Mouse (Mus musculus): Measurements from ENCODE around the gene Tpbg. TPM values are rescaled to one million over a fixed set of nuclear protein-coding genes. Genes with fewer than 3 reads are reported as not detected.

Gene Tpbg
- polyA plus RNA-seq, 1 experiment = not detected

DNA sequence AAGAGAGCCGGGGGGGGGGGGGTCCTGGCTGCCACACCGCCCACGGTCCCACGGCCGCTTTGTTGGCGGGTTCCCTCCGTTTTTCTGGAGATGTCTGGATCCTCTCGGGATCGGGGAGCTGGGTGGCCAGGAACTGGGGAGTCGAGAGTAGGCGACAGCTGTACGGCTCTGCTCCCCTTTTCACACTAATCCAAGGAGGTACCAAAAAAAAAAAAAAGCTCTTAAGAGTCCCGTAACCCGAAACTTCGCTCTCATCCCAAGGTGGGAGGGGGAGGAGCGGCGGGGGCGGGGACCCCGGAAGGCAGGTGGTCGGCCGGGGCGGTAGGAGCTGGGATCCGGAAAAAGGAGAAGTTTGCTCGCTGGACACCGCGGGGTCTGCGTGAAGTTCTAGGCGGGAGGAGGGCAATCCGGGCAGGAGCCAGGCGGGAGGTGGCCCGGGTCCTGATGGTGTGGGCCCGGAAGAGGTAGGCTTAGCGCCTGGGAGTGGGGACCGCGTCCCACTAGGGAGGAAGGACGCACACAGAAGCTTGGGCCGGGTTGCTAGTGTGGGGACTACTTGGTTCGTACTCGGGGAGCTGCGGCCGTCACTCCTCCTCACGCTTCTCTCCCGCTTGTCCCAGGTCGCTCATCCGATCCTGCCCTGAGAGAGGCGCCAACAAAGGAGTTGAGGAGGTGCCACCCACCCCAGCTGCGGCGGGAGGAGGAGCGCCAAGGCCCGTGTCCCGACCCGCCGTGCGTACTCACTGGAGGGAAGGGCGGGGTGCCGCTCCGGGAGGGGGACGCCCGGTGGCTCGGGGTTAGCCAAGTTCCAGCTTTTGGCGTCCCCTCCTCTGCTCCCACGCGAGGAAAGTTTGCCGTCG, 1.1 kb downstream of the Tpbg start:
- Histone ChIP-seq H3K4me1 (ENCODE audit: control insufficient read depth, insufficient read depth, low read length) (peaks cover 20% of the 10 kb centered on the region), H3K4me3 (ENCODE audit: insufficient read depth, low read depth, low read length) (peak overlapping the region; percentile 49), H3K27ac (ENCODE audit: insufficient read depth, low read depth, low read length) (no peak overlapping the region)
- 1% methylated on average over 65 of the region's 65 CpGs for WGBS
- no peak for TF ChIP-seq POLR2A (IDR thresholded peaks at IDR 0.05; ENCODE audit: insufficient read depth, low read depth, low read length)
- TF ChIP-seq CTCF (IDR thresholded peaks at IDR 0.05; ENCODE audit: insufficient read depth, low read depth, low read length) = no peak

DNA sequence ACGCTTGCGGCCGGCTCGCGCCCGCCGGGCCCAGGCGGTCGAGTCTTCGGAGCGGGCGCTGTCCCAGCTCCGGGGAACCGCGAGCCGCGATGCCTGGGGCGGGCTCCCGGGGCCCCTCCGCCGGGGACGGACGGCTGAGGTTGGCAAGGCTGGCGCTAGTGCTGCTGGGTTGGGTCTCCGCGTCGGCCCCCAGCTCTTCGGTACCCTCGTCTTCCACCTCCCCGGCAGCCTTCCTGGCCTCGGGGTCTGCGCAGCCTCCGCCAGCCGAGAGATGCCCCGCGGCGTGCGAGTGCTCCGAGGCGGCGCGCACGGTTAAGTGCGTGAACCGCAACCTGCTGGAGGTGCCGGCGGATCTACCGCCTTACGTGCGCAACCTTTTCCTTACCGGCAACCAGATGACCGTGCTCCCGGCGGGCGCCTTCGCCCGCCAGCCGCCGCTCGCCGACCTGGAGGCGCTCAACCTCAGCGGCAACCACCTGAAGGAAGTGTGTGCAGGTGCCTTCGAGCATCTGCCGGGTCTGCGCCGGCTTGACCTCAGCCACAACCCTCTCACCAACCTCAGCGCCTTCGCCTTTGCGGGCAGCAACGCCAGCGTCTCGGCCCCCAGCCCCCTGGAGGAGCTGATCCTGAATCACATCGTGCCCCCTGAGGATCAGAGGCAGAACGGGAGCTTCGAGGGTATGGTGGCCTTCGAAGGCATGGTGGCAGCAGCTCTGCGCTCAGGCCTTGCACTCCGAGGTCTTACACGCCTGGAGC, 1.9 kb downstream of the Tpbg start:
- H3K27ac ChIP-seq (ENCODE audit: insufficient read depth, low read depth, low read length) = no peak overlapping the region
- WGBS = 4% methylated on average over 80 of the region's 80 CpGs
- TF ChIP-seq POLR2A (IDR thresholded peaks at IDR 0.05; ENCODE audit: insufficient read depth, low read depth, low read length) (no peak), CTCF (IDR thresholded peaks at IDR 0.05; ENCODE audit: insufficient read depth, low read depth, low read length) (no peak)
- H3K4me3 ChIP-seq (ENCODE audit: insufficient read depth, low read depth, low read length) = peak overlapping the region; percentile 49
- peaks cover 20% of the 10 kb centered on the region for H3K4me1 ChIP-seq (ENCODE audit: control insufficient read depth, insufficient read depth, low read length)

DNA sequence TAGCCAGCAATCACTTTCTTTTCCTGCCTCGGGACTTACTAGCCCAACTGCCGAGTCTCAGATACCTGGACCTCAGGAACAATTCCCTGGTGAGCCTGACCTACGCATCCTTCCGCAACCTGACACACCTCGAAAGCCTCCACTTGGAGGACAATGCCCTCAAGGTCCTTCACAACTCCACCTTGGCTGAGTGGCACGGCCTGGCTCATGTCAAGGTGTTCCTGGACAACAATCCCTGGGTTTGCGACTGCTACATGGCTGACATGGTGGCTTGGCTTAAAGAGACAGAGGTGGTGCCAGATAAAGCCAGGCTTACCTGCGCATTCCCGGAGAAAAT, 2.4 kb downstream of the Tpbg start:
- Histone ChIP-seq H3K27ac (ENCODE audit: insufficient read depth, low read depth, low read length) (no peak overlapping the region), H3K4me3 (ENCODE audit: insufficient read depth, low read depth, low read length) (peak overlapping the region; percentile 49; the same call in 1 of the 2 replicates), H3K4me1 (ENCODE audit: control insufficient read depth, insufficient read depth, low read length) (peaks cover 20% of the 10 kb centered on the region)
- WGBS = 84% methylated on average over 9 of the region's 9 CpGs
- TF ChIP-seq POLR2A (IDR thresholded peaks at IDR 0.05; ENCODE audit: insufficient read depth, low read depth, low read length) (no peak), CTCF (IDR thresholded peaks at IDR 0.05; ENCODE audit: insufficient read depth, low read depth, low read length) (no peak)

DNA sequence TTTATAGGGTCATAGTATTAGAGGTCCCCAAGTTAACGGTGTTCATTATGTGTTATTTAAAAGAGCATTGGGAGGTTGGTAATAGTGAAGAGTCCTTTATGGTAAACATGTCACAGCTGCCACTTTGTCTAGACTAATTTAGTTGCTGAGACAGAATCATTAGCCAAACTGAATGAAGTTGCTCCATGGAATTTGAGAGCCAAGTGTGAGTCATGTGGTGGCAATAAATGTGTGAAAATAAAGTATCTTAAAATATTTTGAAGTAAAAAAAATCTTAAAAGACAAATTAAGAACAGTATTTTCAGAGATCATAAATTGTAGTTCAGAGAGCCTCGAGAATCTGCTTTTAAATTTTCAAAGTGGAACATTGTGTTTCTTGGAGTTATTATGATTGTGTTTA, 4.0 kb downstream of the Tpbg start:
- 82% methylated on average over 2 of the region's 2 CpGs for WGBS
- peaks cover 20% of the 10 kb centered on the region for H3K4me1 ChIP-seq (ENCODE audit: control insufficient read depth, insufficient read depth, low read length)
- no peak overlapping the region for H3K27ac ChIP-seq (ENCODE audit: insufficient read depth, low read depth, low read length)
- H3K4me3 ChIP-seq (ENCODE audit: insufficient read depth, low read depth, low read length) = no peak overlapping the region
- TF ChIP-seq CTCF (IDR thresholded peaks at IDR 0.05; ENCODE audit: insufficient read depth, low read depth, low read length) (no peak), POLR2A (IDR thresholded peaks at IDR 0.05; ENCODE audit: insufficient read depth, low read depth, low read length) (no peak)

DNA sequence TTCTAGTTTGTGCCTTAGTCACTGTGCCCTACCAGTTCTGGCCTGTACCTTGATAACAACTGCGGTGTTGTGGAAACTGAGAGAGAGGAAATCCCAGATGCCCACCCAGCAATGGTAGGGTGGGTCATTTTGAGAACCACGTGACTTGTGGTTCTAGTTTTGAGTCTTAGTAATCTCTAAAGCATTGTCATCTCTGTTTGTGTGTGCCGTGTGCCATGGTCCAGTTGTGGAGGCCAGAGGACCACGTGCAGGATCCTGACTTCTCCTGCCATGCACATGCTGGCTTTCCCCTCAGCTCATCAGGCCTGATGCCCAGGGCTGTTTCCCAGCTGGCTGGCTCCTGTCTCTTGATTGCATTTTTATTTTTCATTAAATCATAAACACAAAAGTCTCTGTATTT, 12.6 kb downstream of the Tpbg start:
- Histone ChIP-seq H3K4me1 (ENCODE audit: control insufficient read depth, insufficient read depth, low read length) (no peaks in the 10 kb centered on the region), H3K27ac (ENCODE audit: insufficient read depth, low read depth, low read length) (no peak overlapping the region), H3K4me3 (ENCODE audit: insufficient read depth, low read depth, low read length) (no peak overlapping the region)
- WGBS = 92% methylated on average over 4 of the region's 4 CpGs
- TF ChIP-seq POLR2A (IDR thresholded peaks at IDR 0.05; ENCODE audit: insufficient read depth, low read depth, low read length) = no peak
- TF ChIP-seq CTCF (IDR thresholded peaks at IDR 0.05; ENCODE audit: insufficient read depth, low read depth, low read length) = no peak

DNA sequence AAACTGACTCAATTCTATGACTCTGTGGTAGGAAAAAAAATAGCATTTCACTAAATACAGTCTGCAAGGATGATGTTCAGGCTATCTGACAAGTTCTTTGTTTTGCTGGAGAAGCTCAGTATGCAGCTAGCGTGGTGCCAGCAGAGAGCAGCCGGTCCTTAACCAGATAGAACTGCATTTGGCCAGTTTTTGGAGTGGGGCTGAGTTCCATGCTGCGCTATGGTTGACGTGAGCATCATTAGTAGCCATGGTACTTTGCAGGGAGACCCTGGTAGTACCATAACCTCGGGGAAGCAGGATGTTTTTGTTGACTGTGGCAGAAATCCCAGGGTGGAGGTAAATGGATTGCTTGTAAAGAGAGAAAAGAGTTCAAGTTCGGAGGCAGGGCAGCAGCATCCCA, 14.3 kb downstream of the Tpbg start:
- H3K27ac ChIP-seq (ENCODE audit: insufficient read depth, low read depth, low read length) = no peak overlapping the region
- WGBS = 50% methylated on average over 6 of the region's 6 CpGs
- peaks cover under 1% of the 10 kb centered on the region; the same call in 1 of the 2 replicates for H3K4me1 ChIP-seq (ENCODE audit: control insufficient read depth, insufficient read depth, low read length)
- no peak overlapping the region for H3K4me3 ChIP-seq (ENCODE audit: insufficient read depth, low read depth, low read length)
- TF ChIP-seq CTCF (IDR thresholded peaks at IDR 0.05; ENCODE audit: insufficient read depth, low read depth, low read length) (no peak), POLR2A (IDR thresholded peaks at IDR 0.05; ENCODE audit: insufficient read depth, low read depth, low read length) (no peak)

DNA sequence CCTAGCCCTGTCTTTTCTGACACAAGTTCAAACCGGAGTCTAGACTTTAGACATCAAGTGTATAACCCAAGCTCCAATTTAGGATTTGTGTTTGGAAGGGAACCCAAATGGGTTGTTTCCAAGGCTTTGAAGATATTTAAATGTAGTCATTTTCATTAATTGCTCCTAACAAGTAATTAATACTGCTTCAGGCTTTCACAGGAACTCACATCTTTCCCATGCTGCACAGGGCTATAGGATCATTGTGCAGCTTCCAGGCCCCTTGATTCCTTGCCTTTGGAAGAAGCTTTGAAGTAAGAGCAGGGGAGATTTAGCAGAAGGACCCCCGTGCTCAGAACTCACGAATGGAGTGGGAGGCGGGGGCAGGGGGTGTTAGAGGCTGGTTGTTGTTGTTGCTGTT, 18.9 kb downstream of the Tpbg start:
- peaks cover 2% of the 10 kb centered on the region; the same call in 1 of the 2 replicates for H3K4me1 ChIP-seq (ENCODE audit: control insufficient read depth, insufficient read depth, low read length)
- TF ChIP-seq CTCF (IDR thresholded peaks at IDR 0.05; ENCODE audit: insufficient read depth, low read depth, low read length) = no peak
- no peak overlapping the region for H3K4me3 ChIP-seq (ENCODE audit: insufficient read depth, low read depth, low read length)
- 36% methylated on average over 4 of the region's 4 CpGs for WGBS
- H3K27ac ChIP-seq (ENCODE audit: insufficient read depth, low read depth, low read length) = no peak overlapping the region

DNA sequence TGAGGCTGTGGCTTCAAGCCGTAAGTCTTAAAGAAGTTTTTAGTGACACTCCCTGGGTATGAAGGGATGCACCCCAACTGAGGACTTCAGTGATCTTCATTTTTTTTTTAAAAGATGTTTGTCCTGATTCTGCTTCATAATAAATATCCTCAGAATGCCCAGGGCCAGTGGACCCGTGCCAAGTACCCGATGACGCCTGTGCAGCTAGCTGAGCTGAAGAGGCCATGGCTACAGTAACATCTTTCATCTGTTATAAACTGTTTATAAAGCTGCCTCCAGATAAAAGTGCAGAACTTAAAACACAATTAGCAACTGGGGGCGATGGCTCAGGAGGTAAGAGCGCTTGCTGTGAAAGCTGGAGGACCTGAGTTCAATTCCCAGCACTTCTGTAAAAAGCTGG, 20.4 kb downstream of the Tpbg start:
- no peak for TF ChIP-seq POLR2A (IDR thresholded peaks at IDR 0.05; ENCODE audit: insufficient read depth, low read depth, low read length)
- no peak for TF ChIP-seq CTCF (IDR thresholded peaks at IDR 0.05; ENCODE audit: insufficient read depth, low read depth, low read length)
- WGBS = 78% methylated on average over 6 of the region's 6 CpGs
- Histone ChIP-seq H3K4me3 (ENCODE audit: insufficient read depth, low read depth, low read length) (no peak overlapping the region), H3K27ac (ENCODE audit: insufficient read depth, low read depth, low read length) (no peak overlapping the region), H3K4me1 (ENCODE audit: control insufficient read depth, insufficient read depth, low read length) (peaks cover 2% of the 10 kb centered on the region; the same call in 1 of the 2 replicates)

DNA sequence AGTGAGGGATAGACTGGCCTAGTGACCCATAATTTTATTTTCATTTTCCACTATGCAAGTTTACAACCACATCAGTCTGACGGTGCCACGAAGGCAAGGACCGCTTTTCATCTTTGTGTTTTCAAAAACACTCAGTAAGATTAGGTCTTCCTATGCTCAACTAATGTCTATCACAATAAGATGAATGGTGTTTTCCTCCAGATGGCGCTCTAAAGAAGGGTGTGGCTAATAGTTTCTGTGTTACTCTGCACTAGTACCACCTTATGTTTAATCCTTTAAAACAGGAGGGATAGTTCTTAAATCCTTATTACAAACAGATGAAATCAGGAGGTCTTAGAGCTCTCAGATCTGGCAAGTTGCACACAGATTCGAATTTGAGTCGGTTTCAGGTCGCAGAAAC, 30.7 kb downstream of the Tpbg start:
- WGBS = 85% methylated on average over 7 of the region's 7 CpGs
- no peak for TF ChIP-seq CTCF (IDR thresholded peaks at IDR 0.05; ENCODE audit: insufficient read depth, low read depth, low read length)
- no peak for TF ChIP-seq POLR2A (IDR thresholded peaks at IDR 0.05; ENCODE audit: insufficient read depth, low read depth, low read length)
- no peak overlapping the region for H3K4me3 ChIP-seq (ENCODE audit: insufficient read depth, low read depth, low read length)
- no peak overlapping the region for H3K27ac ChIP-seq (ENCODE audit: insufficient read depth, low read depth, low read length)
- no peaks in the 10 kb centered on the region for H3K4me1 ChIP-seq (ENCODE audit: control insufficient read depth, insufficient read depth, low read length)
